Mouse (Mus musculus) cerebellum, postnatal 10 days (tissue): ENCODE data around the gene Cpm.
A peak's percentile ranks its signal among the peaks of the same experiment; 100 is the strongest.
"Not testable (repeated sequence)": the region's sequence is repeated elsewhere in the genome, so short reads cannot be mapped to it uniquely, and the experiment has no call there.

Experiments used
- DNase-seq, 2 experiments: peaks; one replicate each; pipeline ENCODE4 v3.0.0; 2021; ENCODE audit warnings: mixed read lengths in 2 of 2

The Cpm gene

DNA sequence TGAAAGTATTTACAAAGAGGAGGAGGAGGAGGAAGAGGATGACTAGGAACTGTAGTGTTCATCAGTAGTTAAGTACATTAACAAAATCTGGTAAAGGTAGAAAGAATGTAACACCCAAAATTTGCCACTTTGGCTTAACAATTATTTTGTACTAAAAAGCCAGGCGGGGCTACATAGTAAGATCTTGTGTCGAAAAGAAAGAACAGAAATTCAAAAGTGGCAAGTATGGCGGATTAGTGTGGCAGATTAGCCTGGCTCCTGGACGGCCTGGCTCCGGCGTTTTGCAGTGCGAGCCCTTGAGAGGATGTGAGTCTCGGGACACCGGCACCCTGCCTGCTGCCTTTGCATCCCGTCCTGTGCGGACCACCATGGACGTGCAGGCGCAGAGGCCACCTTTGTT is 35.4 kb upstream of the Cpm start:
- no peak for DNase-seq

DNA sequence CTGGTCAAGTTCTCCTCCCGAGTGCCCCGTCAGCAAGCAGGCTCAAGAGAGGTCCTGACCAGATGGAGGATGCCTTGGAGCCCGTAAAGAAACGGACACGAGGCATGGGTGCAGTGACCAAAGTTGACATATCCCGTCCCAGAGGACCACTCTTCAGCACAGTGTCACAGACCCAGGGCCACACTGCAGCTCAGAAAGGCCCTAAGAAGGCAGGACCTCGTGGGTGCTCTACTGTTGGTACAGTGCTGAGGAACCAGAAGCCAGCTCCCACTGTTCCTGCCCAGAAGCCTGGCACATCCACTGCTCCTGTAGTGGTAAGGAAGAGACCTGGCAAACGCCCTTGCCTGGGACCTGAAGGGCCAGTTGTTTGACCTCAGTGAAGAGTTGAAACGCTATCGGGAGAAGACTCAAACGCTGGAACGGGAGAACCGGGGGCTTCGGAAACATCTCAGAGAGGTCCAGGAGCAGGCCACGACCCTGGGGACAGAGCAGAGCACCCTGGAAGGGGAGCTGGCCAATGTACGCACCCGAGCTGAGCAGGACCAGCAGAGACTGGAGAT is 34.9 kb upstream of the Cpm start:
- no peak for DNase-seq

- peak; percentile 14 to 17 for DNase-seq
Measured at GRCm38 (mm10) chr10:117594913-117595312, 34.4 kb upstream of the Cpm start.

DNA sequence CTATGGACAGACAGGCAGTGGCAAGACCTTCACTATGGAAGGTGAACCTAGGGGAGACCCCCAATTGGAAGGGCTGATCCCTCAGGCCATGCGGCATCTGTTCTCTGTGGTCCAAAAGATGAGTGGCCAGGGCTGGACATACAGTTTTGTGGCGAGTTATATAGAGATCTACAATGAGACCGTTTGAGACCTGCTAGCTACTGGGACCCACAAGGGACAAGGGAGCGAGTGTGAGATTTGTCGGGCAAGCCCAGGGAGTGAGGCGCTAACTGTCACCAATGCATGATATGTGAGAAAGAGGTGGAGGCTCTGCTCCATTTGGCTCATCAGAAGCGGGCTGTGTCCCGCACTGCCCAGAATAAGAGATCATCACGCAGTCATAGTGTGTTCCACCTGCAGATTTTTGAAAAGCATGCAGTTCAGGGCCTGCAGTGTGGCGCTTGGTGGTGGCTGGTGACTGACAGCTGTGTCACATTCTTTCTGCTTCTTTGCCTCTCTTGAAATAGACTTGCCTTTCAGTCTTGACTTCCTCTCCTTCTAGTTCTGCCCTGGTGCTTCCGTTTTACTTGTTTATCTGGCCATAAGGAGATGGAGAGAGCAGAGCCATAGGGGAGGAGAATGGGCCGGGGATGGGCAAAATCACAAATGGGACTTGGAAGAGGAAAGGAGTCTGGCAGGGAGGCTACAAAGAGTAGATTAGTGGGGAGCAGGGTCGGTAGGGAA is 33.7 kb upstream of the Cpm start:
- no peak for DNase-seq

- DNase-seq = peak in 1 of 2 experiments; percentile 9
Measured at GRCm38 (mm10) chr10:117596165-117596735, 33.0 kb upstream of the Cpm start.

DNA sequence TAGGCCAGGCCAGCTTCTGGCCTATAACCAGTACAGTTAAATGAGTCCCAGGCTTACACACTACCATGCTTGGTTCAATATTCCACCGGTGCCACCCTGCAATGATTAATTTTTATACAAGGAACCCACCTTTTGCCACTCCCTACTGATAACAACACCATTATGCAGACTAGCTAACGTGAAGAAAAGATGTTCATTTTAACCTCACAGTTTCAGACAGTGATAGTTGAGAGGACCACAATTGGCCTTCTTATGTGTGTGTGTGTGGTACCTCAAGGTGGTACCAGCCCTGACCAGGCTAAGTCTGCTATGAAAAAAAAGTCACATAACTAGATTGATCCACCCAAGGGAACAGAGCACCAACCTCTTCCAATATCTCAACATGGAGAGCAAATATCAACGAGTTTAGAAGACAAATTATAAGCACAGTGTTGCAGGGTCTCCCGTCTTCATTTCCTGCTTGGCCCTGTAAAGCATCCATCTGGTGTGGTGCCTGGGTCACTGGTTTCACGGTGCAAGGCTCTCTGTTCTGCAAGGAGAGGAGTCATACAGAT is 32.5 kb upstream of the Cpm start:
- no peak for DNase-seq

DNA sequence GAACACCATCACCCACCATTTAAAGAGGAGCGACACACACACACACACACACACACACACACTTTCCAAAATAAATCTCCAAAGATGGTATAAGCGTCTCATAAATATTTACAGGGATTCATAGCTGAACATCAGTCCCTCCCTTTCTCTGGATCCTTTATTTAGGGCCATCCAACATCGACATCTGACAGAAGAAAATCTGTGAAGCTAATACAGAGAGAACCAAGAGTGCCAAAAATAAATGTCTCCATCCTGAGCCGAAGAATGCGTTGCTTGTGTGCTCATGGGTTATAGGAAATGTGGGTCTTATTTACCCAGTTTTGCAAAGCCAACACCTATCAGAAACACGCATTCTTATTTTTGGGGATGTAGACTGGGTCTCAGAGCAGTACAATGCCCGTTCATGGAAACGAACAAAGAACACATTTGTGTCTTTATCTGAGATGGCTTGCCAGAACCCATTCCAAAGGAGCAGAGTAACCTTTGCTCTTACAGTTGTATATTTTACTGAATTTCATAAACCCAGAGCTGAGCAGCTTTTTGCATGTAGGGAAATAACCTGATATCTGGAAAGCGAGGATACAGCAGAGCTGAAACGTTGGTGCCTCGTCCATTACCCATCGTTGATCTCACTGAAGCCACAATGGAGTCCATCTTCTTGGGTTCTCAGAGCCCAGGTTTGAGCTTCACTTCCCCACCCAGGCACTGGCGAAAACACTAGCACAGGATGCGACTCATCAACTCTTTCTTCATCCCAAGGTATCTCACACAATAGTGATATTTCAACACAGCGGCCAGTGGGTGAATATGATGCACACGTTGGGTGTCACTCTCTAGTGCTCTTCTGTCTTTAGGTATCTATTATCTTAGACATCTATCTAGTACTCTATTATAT is 31.7 kb upstream of the Cpm start:
- DNase-seq = not testable (repeated sequence)

DNA sequence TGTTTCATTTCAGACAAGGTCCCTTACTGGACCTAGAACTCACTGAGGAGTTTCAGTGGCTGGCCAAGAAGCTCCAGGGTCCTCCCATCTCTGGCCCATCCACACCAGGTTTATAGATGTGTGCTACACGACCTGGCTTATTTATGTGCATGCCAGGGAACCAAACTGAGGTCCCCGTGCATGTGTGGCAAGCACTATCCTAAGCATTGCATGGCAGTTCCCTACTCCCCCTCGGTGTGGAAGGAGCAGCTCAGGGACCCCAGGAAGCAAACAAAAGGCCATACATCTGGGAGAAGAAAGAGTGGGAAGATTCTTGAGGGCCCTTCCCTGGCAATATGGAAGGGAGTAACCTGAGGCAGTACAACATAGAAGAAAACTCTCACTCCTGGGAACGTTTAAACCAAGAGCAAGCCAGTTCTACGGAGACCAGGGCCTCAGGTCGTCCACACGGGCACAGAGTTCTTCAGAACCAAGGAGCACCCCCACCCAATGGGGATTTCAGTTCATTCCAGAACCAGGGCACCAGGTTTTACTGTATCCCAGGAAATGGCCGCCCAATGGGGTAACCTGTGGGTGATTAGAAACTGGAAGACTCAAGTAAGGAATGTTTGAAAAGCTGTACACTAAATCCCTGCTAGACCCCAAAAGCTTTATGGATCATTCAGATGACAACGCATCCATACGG is 30.9 kb upstream of the Cpm start:
- DNase-seq = no peak

DNA sequence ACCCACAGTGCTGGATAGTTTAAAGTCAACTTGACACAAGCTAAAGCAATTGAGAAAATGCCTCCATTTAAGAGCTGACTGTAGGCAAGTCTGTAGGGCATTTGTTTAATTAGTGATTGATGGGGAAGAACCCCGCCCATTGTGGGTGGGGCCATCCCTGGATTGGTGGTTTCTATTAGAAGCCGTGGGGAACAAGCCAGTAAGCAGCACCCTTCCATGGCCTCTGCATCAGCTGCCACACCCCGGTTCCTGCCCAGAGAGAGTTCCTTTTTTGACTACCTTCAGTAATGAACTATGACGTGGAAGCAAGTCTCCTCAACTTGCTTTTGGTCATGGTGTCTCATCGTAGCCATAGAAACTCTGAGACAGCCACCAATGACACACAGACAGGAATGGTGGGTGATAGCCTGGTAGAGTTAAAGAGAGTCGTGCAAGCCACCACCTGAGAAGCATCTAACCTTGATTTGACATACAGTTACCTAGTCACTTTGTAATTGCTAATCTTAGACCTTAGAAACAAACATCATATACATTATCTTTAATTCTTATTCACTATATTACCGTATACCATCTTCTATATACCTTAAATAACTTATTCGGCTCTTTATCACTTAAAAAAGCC is 30.2 kb upstream of the Cpm start:
- not testable (repeated sequence) for DNase-seq

DNA sequence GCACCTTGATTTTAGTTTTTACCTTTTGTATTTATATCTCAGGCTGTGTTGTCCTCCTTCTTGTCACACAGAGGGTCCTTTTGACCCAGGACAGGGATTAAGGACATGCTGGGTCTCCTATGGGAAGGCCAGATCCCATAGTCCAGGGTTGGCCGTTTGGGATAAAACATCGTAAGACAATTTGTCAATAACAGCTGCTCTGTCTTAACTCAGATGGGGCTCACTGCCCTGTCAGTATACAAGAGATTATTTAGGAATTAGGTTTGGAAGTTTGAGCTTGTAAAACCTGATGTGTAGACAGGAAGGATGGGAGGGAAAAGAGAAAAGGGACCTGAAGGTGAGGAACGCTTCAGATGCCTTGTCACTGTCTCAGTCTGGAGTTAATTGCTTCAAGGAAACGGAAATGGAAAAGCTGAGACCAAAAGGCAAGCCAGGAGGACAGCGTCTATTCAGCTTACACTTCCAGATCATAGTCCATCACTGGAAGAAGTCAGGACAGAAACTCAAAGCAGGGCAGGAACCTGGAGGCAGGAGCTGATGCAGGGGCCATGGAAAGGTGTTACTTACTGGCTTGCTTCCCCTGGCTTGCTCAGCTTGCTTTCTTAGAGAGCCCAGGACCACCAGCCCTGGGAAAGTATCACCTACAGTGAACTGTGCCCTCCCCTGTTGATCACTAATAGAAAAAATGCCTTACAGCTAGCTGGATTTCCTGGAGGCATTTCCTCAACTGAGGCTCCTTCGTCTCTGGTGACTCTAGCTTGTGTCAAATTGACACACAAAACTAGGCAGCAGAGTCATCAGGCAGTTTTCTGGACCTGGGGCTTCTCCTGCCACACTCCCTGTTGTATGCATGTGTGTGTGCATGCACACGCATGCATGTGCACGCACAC is 27.9 kb upstream of the Cpm start:
- DNase-seq = no peak

GRCm38 (mm10) chr10:117602325-117603129 is 26.8 kb upstream of the Cpm start:
- no peak for DNase-seq

DNA sequence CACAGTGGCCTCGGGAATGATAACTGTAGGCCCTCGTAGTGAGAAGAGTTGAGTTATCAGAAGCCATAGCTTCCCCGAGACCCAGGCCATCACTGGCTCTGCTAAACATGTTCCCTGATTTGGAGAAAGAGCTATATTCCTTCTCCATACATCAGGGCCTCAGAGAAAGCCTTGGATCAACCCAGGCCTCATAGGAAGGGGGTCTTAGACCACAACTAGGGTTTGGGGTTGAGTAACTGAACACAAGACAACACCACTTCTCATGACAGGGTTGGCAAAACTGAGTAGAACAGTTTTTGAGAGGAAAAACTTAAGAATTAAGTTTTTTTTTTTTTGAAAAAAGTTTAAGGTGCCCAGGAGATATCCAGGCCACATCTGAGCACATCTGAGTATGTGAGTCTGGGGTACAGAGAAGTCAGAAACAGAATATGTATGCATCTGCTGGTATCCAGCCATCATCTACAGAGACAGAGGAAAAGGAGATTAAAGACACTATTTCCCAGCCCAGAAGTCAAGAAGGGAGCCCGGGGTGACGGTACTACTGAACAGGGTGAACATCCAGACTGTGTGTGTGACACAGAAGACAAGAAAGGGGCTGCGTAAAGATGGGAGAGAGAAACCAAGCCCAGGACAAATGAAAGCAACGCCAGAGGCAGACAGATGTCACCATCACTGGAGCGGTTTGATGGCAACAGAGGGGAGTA is 26.0 kb upstream of the Cpm start:
- DNase-seq = no peak

DNA sequence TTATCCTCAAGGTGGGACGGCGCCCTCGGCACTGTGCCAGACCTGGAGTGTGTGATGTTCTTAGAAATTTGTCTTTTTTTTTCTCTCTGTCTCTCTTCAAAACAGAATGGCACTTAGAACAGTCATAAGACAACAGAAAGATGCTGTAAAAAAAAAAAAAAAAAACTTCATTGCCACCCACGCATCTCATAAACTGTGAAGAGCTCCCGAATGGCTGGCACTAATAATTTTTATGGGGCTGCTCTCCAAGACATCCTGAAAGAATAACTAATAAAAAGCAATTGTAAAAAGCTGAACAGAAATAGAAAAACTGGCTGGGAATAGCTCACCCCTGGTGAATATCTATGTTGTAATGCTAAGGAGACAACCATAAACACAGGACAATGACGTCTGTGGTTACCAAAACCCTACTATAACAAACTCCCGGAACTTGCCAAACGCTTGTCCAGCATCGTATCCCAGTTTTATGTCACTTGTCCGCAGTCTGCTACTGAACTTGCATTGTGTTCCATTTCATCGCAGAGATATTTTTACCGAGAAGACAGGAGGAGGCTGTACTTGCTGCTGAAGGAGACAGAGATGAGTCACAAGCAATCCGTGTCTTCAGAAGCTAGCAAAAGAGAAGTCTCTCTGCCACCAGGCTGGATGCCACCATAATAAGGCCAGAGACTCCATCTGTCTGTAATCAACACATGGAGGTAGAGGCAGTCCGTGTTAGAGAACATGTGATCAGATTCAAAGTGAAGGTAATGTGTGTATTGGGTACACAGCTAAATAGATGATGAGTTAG is 25.3 kb upstream of the Cpm start:
- DNase-seq = no peak

DNA sequence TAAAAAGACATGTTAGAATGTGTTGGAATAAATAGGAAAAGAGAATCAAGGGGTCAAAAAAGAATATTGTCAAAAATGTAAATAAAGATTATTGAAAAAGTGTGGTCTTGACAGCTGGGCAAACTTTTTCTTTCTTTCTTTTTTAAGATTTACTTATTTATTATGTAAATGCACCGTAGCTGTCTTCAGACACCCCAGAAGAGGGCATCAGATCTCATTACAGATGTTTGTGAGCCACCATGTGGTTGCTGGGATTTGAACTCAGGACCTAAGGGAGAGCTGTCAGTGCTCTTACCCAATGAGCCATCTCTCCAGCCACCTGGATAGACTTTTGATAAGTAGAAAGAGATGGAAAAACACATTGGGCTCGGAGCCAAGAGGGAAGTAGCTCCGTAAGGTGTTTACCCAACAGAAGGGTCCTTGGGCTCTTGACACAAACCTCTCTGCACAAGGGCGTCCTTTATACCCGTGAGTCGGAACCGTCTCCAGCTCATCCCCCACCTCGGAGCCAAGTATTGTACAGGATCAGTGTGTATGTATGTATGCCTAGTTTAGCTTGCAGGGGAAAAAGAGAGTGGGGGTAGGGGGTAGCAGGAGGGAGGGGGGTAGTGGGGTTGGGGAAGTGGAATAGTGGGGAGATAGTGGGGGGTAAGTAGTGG is 24.5 kb upstream of the Cpm start:
- no peak for DNase-seq

GRCm38 (mm10) chr10:117605283-117606243 is 23.7 kb upstream of the Cpm start:
- DNase-seq = no peak

DNA sequence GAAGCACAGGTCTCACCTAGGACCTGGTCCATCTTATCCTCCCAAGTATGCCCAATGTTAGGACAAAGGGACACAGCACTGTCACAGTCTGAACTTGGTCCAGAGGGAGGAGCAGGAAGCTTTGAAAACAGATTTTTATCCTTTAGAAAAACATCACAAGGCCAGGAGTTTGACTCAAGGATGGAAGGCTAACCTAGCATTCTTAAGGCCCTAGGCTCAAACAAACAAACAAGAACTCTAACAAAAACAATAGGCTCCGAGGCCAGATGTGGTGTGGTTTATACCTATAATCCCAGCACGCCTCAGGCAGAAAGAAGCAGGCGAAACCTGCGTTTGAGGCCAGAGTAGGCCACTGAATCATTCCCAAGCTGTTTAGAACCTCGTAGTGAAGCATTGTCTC is 22.9 kb upstream of the Cpm start:
- no peak for DNase-seq
